Mouse (Mus musculus): ENCODE results near the gene Setd2. TPM values are rescaled to one million over a fixed set of nuclear protein-coding genes. Genes with fewer than 3 reads are reported as not detected.

Gene Setd2
- polyA plus RNA-seq, 1 experiment from 2014 or later: 33.7 TPM

DNA sequence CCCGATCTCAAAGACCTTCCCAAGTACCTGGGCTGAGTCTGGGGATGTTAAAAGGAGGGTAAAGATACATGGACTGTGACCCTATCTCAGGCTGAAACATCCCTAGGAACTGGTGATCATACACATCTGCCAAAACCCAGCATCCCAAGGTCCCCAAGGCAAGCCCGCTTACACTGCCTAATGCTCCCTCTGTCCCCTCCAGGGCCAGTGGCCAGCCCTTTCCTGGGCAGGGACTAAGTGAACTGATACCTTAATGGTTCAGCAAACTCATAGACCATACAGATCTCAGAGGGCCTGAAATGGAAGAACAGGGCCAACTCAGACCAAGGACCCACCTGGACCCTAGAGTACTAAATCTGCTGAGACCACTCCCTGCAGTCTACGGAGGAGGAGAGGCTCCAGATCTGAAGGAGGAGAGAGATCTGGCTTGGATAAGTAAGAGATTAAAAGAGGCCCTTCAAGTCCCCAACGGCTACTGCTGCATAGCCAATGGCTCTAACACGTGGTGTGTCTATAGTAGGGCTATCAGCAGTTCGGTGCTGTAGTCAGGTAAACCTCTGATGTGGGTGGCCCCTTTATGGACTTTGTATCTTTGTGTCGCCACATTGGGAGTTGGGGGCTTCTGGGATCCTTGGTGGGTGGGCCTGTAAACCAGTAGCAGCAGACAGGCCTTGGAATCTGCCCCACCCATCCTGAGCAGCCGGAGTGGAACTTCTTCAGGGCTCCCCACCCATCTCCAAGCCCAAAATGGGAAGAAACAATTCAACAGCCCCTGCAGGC lies 91.2 kb downstream of the Setd2 start:
- ATAC-seq (ENCODE audit: insufficient number of reproducible peaks, low FRiP score, low TSS enrichment, low read depth): no peak
- peak overlapping the region; percentile 92 for H3K27ac ChIP-seq (replicated peaks)
- H3K4me1 ChIP-seq: peaks cover 33% of the 10 kb centered on the region
- H3K9ac ChIP-seq: peak overlapping the region; percentile 57
- peaks cover 36% of the 10 kb centered on the region for H3K36me3 ChIP-seq
- H3K27me3 ChIP-seq: no peaks in the 10 kb centered on the region
- H3K9me3 ChIP-seq (replicated peaks): no peaks in the 10 kb centered on the region
- 35% methylated on average over 8 of the region's 8 CpGs for WGBS
- peak overlapping the region; percentile 96 for H3K4me2 ChIP-seq (replicated peaks)
- peak overlapping the region; percentile 60 for H3K4me3 ChIP-seq (replicated peaks)

DNA sequence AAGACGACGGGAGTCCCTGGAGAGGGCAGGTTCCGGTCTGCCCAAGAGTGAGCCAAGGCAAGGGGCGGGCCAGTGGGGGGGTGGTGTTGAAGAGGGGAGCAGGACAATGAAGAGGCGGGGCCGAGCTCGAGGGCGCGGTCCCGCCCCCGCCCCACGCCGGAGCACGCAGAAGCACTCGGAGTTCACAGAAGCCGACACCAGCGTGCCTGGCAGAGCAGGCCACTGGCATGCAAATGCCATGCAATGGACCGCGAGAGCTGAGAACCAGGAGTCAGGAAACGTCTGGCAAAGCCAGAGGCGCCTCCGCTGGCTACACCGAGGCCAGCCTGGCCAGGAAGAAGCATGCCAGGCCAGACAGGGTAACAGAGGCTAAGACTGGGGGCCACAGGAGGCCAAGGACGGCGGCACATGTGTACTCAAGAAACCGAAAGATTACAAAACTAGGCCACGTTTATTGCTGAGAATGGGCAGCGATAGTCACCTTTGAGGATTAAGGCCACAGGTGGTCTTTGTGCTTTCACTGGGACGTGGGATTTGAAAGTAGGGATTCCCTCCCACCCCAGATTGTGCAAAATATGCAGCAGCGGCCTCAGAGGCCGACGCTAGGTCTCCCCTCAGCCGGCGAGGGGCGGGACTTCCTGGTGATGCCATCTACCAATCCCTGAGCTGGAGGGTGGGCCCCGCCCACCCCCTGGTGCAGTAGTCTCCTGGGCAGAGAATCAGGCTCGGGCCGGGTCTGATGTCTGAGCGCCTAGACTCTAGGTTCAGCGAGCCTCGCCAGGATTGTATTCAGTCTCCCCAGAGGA lies 92.2 kb downstream of the Setd2 start, which contains the start of gene Nradd:
Gene Nradd, minus strand, starts transcription at position 92 of the 806 bp plus-strand sequence.
- Histone ChIP-seq H3K27ac (replicated peaks) (peak within 1 kb of the TSS; percentile 92), H3K9ac (peak within 1 kb of the TSS; percentile 57), H3K27me3 (no peaks in the 10 kb centered on the region), H3K36me3 (peaks cover 27% of the 10 kb centered on the region), H3K4me1 (peaks cover 33% of the 10 kb centered on the region), H3K4me2 (replicated peaks) (peak within 1 kb of the TSS; percentile 96), H3K9me3 (replicated peaks) (no peaks in the 10 kb centered on the region), H3K4me3 (replicated peaks) (peak within 1 kb of the TSS; percentile 60)
- peak; percentile 93 for ATAC-seq (ENCODE audit: insufficient number of reproducible peaks, low FRiP score, low TSS enrichment, low read depth)
- WGBS: under 1% methylated on average over 41 of the region's 41 CpGs

DNA sequence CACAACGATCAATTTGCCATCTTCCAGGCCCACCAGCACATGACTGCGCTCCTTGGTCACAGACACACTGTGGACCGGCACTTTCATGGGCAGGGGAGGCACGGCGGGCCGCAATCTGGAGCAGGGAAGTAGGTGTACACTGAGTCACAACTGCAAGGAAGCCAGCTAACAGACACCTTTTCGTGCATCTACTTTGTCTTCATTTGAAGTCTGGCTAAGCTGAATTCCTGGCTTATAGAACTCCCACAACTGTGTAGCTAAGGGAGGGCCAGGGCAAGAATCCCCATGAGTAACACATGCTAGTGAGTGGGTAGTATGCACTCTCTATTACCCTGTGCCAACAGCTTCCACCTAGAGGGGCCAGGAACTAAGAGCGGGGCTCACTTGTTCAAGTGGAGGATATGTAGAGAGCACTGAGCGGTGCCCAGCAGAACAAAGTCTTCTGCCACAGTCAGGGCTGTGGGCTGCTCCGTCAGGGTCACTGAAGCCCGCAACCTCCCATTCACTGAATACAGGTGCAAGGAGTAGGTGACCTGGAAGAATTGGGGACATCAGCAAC lies 93.0 kb downstream of the Setd2 start:
- H3K4me2 ChIP-seq (replicated peaks): peak overlapping the region; percentile 96
- 65% methylated on average over 11 of the region's 11 CpGs for WGBS
- no peak for ATAC-seq (ENCODE audit: insufficient number of reproducible peaks, low FRiP score, low TSS enrichment, low read depth)

DNA sequence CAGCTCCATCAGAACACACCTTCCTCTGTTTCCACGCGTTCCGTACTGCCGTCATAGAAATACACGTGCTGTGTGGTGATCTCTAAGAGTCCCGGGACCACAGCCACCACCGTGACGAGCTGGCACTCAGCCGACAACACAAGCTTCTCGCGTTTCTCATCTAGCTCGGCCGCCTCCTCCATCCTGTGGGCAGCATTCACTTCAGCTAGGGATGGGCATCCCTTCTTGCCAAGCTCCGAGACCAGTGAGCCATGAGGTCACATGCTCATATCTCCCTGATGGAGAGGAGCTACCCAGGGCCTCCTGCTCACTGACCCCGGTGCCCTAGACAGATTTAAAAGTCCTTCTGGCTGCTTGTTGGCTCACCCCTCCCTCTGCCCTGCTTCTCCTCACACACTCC lies 97.8 kb downstream of the Setd2 start:
- no peak overlapping the region for H3K27ac ChIP-seq (replicated peaks)
- peaks cover 16% of the 10 kb centered on the region for H3K4me1 ChIP-seq
- H3K36me3 ChIP-seq: 0 out of 2 replicates have a peak, but pooled peaks cover 3% of the 10 kb centered on the region
- H3K9me3 ChIP-seq (replicated peaks): no peaks in the 10 kb centered on the region
- H3K9ac ChIP-seq: no peak overlapping the region
- no peak overlapping the region for H3K4me3 ChIP-seq (replicated peaks)
- 74% methylated on average over 15 of the region's 15 CpGs for whole genome bisulfite sequencing
- no peak overlapping the region for H3K4me2 ChIP-seq (replicated peaks)
- H3K27me3 ChIP-seq: peaks cover 43% of the 10 kb centered on the region
- no peak for ATAC-seq (ENCODE audit: insufficient number of reproducible peaks, low FRiP score, low TSS enrichment, low read depth)

More for the DNA sequence above, 93.0 kb downstream of the Setd2 start:
- H3K9ac ChIP-seq: peak overlapping the region; percentile 57
- peaks cover 18% of the 10 kb centered on the region for H3K36me3 ChIP-seq
- H3K27ac ChIP-seq (replicated peaks): peak overlapping the region; percentile 92
- peaks cover 4% of the 10 kb centered on the region; the same call in 1 of the 2 replicates for H3K27me3 ChIP-seq
- H3K4me3 ChIP-seq (replicated peaks): peak overlapping the region; percentile 60
- H3K4me1 ChIP-seq: peaks cover 33% of the 10 kb centered on the region
- H3K9me3 ChIP-seq (replicated peaks): no peaks in the 10 kb centered on the region

DNA sequence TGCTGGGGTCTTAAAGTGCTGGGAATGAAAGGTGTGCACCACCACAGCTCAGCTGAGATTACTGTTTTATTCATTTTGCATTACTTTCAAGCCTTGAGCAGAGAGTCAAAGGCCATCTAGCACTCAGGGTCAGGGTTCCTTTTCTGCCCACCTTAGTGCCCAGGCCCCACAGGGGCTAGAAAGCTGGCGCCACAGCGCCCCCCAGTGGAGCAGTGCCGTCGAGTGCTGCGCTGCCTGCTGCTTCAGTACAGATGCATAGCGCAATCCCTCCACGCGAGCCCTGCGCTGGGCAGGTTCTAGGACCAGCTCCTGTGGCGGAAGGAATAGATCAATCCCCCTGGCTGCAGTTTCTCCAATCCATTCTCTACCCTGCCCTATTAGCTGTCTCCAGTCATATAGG lies 98.8 kb downstream of the Setd2 start:
- Histone ChIP-seq H3K4me1 (peaks cover 10% of the 10 kb centered on the region; the same call in 1 of the 2 replicates), H3K27me3 (peaks cover 43% of the 10 kb centered on the region), H3K27ac (replicated peaks) (no peak overlapping the region), H3K9me3 (replicated peaks) (no peaks in the 10 kb centered on the region), H3K4me2 (replicated peaks) (peak overlapping the region; percentile 32), H3K9ac (no peak overlapping the region), H3K4me3 (replicated peaks) (peak overlapping the region; percentile 12; the same call in 1 of the 2 replicates), H3K36me3 (0 out of 2 replicates have a peak, but pooled peaks cover 3% of the 10 kb centered on the region)
- no peak for ATAC-seq (ENCODE audit: insufficient number of reproducible peaks, low FRiP score, low TSS enrichment, low read depth)
- 15% methylated on average over 10 of the region's 10 CpGs for WGBS

DNA sequence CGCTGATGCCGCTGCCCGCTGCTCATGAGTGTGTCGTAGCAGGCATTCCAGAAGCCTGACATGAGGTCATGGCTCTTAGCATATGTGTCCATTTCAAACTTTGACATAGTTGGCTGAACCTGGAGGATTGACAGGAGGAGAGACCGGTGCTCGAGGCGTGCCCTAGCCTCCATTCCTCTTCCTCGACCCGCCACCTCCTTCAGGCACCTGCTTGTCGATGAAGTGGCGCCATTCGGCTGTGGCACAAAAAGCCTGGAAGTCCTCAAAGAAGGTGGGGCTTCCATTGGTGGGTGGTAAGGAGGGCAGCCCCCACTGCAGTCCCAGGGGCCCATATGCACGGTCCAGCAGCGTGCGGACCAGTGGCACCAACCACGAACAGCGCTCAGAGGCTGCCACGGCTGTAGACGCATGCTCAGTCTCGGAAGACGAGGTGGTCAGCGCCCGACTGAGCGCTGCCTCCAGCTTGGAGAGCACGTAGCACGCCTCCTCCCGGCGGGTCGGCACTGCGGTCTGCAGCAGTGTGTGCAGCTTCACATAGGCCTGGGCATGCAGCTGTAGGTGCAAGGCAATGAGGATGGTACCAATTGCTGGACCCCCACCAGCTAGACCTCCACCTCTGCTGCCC lies 99.4 kb downstream of the Setd2 start:
- no peaks in the 10 kb centered on the region for H3K9me3 ChIP-seq (replicated peaks)
- ATAC-seq (ENCODE audit: insufficient number of reproducible peaks, low FRiP score, low TSS enrichment, low read depth): no peak
- H3K27me3 ChIP-seq: peaks cover 43% of the 10 kb centered on the region
- H3K4me2 ChIP-seq (replicated peaks): peak overlapping the region; percentile 32
- H3K4me3 ChIP-seq (replicated peaks): peak overlapping the region; percentile 12; the same call in 1 of the 2 replicates
- H3K36me3 ChIP-seq: 0 out of 2 replicates have a peak, but pooled peaks cover 3% of the 10 kb centered on the region
- 25% methylated on average over 30 of the region's 30 CpGs for WGBS
- no peak overlapping the region for H3K27ac ChIP-seq (replicated peaks)
- H3K4me1 ChIP-seq: peaks cover 10% of the 10 kb centered on the region; the same call in 1 of the 2 replicates
- no peak overlapping the region for H3K9ac ChIP-seq

DNA sequence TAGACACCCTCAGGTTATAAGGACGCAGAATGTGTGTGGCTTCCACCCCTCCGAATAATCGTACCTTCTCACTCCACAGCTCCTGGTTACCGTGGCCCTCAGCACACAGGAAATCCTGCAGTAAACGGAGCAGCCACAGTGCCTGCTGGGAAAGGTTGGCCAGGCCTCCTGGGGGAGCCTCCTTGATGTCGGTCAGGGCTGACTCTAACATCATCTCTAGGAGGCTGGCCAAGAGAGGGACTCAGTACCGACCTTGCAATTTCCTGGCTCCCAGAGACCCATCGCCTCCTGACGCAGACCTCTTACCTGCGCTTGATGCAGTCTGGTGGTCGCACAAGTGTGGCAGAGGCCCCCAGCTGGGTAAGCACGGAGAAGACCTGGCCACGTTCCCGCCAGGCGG lies 100.3 kb downstream of the Setd2 start:
- ATAC-seq (ENCODE audit: insufficient number of reproducible peaks, low FRiP score, low TSS enrichment, low read depth): no peak
- Histone ChIP-seq H3K27ac (replicated peaks) (no peak overlapping the region), H3K4me1 (peaks cover 10% of the 10 kb centered on the region; the same call in 1 of the 2 replicates), H3K9ac (no peak overlapping the region), H3K4me2 (replicated peaks) (no peak overlapping the region), H3K27me3 (peaks cover 43% of the 10 kb centered on the region), H3K36me3 (0 out of 2 replicates have a peak, but pooled peaks cover 3% of the 10 kb centered on the region), H3K9me3 (replicated peaks) (no peaks in the 10 kb centered on the region), H3K4me3 (replicated peaks) (no peak overlapping the region)
- WGBS: 80% methylated on average over 15 of the region's 15 CpGs

DNA sequence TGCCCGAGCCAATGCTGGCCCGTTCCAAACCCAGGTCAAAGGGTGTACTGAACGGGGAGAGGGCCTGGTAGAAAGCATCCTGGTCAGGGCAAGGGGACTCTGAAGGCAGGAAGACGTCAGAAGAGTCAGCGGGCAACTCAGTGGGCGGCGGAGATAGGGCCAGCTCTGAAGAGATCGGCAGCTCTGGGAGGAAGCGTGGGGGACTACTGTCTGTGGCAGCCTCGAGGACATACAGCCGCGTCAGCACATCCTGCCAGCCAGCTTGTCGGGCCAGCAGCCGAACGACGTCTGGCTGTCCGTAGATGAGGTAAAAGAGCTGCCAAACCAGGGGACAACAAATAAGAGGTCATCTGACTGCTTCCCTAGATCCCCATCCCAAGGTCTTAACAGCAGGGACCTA lies 101.5 kb downstream of the Setd2 start:
- ATAC-seq (ENCODE audit: insufficient number of reproducible peaks, low FRiP score, low TSS enrichment, low read depth): no peak
- Histone ChIP-seq H3K9me3 (replicated peaks) (no peaks in the 10 kb centered on the region), H3K36me3 (0 out of 2 replicates have a peak, but pooled peaks cover 6% of the 10 kb centered on the region), H3K4me3 (replicated peaks) (no peak overlapping the region), H3K4me2 (replicated peaks) (no peak overlapping the region), H3K27me3 (peaks cover 43% of the 10 kb centered on the region), H3K27ac (replicated peaks) (no peak overlapping the region), H3K9ac (no peak overlapping the region), H3K4me1 (peaks cover 10% of the 10 kb centered on the region; the same call in 1 of the 2 replicates)
- 71% methylated on average over 17 of the region's 17 CpGs for WGBS

DNA sequence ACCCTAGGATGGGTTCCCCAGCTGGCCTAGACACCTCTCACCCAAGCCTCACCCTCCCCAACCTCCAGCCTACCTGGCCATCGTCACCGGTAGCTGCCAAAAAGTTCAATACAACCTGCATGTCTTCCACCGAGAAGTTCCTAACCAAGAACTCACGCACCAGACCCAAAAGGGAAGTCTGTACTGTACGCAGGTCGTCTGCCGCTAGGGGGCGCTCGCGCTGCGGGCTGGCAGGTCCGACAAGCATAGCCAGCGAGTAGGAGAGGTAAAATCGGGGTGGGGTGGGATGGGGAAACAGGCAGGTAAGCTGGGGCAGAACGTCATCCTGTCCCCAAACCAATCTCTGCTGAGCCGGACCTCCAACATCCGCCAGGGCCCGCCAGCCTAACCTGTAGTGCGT lies 102.8 kb downstream of the Setd2 start:
- Histone ChIP-seq H3K4me1 (peaks cover 10% of the 10 kb centered on the region; the same call in 1 of the 2 replicates), H3K36me3 (0 out of 2 replicates have a peak, but pooled peaks cover 6% of the 10 kb centered on the region), H3K9ac (no peak overlapping the region), H3K27me3 (peaks cover 41% of the 10 kb centered on the region), H3K27ac (replicated peaks) (no peak overlapping the region), H3K4me3 (replicated peaks) (no peak overlapping the region), H3K9me3 (replicated peaks) (no peaks in the 10 kb centered on the region), H3K4me2 (replicated peaks) (no peak overlapping the region)
- ATAC-seq (ENCODE audit: insufficient number of reproducible peaks, low FRiP score, low TSS enrichment, low read depth): no peak
- WGBS: 7% methylated on average over 19 of the region's 19 CpGs

DNA sequence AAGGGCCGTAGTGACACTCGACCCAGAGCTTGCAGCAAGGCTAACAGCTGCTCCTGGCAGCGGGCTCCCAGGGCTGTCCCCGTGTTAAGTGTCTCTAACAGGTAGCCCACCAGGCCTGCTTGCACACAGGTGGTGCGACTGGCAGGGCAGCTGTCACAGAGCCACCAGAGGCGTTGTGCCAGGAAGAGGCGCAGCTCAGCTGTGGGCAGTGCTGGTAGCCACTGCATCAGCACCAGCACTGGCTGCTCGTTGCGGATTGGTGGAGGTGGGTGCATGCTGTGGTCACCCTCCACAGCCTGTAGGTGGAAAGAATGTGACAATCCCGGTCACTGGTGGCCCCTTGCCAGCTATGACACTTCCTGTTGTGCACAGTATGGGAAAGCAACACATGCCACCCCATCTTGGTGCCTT lies 106.2 kb downstream of the Setd2 start:
- H3K4me1 ChIP-seq: no peaks in the 10 kb centered on the region
- H3K4me2 ChIP-seq (replicated peaks): no peak overlapping the region
- H3K9ac ChIP-seq: no peak overlapping the region
- no peak overlapping the region for H3K4me3 ChIP-seq (replicated peaks)
- H3K27ac ChIP-seq (replicated peaks): no peak overlapping the region
- whole genome bisulfite sequencing: 82% methylated on average over 10 of the region's 10 CpGs
- peaks cover 14% of the 10 kb centered on the region for H3K27me3 ChIP-seq
- no peaks in the 10 kb centered on the region for H3K9me3 ChIP-seq (replicated peaks)
- ATAC-seq (ENCODE audit: insufficient number of reproducible peaks, low FRiP score, low TSS enrichment, low read depth): peak; percentile 11; the same call in 1 of the 2 replicates
- 0 out of 2 replicates have a peak, but pooled peaks cover 3% of the 10 kb centered on the region for H3K36me3 ChIP-seq
